Mouse (Mus musculus) heart, postnatal 0 days (tissue): ENCODE measurements at regions not wholly inside any gene's neighbourhood (a gene's known extent, or its start where the extent isn't known, plus 50 kb on each side); places are given as distances from the start of the nearest gene placed in this dataset.

Experiments
- ATAC-seq: fragments of 200-750 bp; cut with Nextera tagmentation; 2 replicates; pipeline ENCODE4 v1.8.0; 2017; ENCODE audit warnings: low read depth, moderate number of reproducible peaks, moderate library complexity; ENCODE audit not compliant: insufficient read depth
- DNase-seq: peaks from one replicate; pipeline ENCODE4 v3.0.0-alpha.2; 2016; ENCODE audit warnings: low spot score
- H3K27ac ChIP-seq: fragments of 300-500 bp; sonication (generic); 2 replicates; pipeline ENCODE4 v1.5.1; 2014; ENCODE audit warnings: low read depth, mild to moderate bottlenecking
- H3K27me3 ChIP-seq: fragments of 300-500 bp; sonication (generic); 2 replicates; pipeline ENCODE4 v1.6.1; 2014; ENCODE audit warnings: low read length, mixed read lengths; ENCODE audit not compliant: control insufficient read depth, insufficient read depth
- H3K36me3 ChIP-seq: fragments of 300-500 bp; sonication (generic); replicated peaks from 2 replicates; pipeline ENCODE4 v1.6.1; 2014; ENCODE audit warnings: low read length, mixed read lengths; ENCODE audit not compliant: control insufficient read depth, insufficient read depth
- H3K4me1 ChIP-seq: fragments of 300-500 bp; sonication (generic); 2 replicates; pipeline ENCODE4 v1.6.1; 2014; ENCODE audit warnings: antibody characterized with exemption; ENCODE audit not compliant: control insufficient read depth, insufficient read depth
- H3K4me2 ChIP-seq: fragments of 300-500 bp; sonication (generic); 2 replicates; pipeline ENCODE4 v1.6.1; 2014; ENCODE audit warnings: low read depth, mild to moderate bottlenecking, low read length, moderate library complexity
- H3K4me3 ChIP-seq: fragments of 300-500 bp; sonication (generic); 2 replicates; pipeline ENCODE4 v1.5.1; 2014; ENCODE audit warnings: low read depth, low read length
- H3K9ac ChIP-seq: fragments of 300-500 bp; sonication (generic); replicated peaks from 2 replicates; pipeline ENCODE4 v1.6.1; 2014; ENCODE audit warnings: low read depth, low read length, mixed read lengths
- H3K9me3 ChIP-seq: fragments of 300-500 bp; sonication (generic); replicated peaks from 2 replicates; pipeline ENCODE4 v1.6.1; 2016; ENCODE audit warnings: low read length; ENCODE audit not compliant: control insufficient read depth
- CTCF ChIP-seq: IDR thresholded peaks from 2 replicates; pipeline ENCODE4 v1.5.1; 2016; ENCODE audit warnings: antibody characterized with exemption, control low read depth, low read depth
- EP300 ChIP-seq: IDR thresholded peaks from 2 replicates; pipeline ENCODE4 v1.6.1; 2016; ENCODE audit warnings: antibody characterized with exemption, low read depth
- WGBS: fragments of 180-500 bp; shearing (Covaris S2); extraction: QIAGEN DNeasy Blood & Tissue Kit; methylation state at CpG from one replicate; pipeline ENCODE4 v1.1.7; 2014; 5-methylcytosine and 5-hydroxymethylcytosine counted together
- microRNA counts: library from miRNA; unstranded; fragments of <30 nt; microRNA quantifications from one replicate; lab custom pipeline; 2015
- microRNA-seq: library from miRNA; unstranded; fragments of <30 nt; microRNA quantifications from one replicate; pipeline ENCODE4, GENCODE M21; 2016

DNA sequence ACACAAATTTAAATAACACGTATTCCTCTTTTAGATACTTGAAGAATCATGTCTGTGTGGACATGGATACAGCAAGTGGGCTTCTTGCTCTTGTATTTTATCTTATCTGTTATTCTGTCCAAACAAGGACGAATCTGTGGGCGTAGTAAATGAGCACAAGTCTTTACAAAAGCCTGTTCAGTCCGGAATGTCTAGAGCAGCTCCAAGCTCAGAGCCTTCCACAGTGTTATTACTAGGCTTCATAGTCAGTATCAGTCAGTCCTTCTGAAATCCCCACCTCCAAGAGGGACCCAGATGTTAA, 52.2 kb upstream of the Nfe2l3 start:
- H3K9me3 ChIP-seq: no peaks in the 10 kb centered on the region
- DNase-seq (no peak), ATAC-seq (no peak)
- no peaks in the 10 kb centered on the region for H3K27me3 ChIP-seq
- no peak overlapping the region for H3K27ac ChIP-seq
- no peak overlapping the region for H3K9ac ChIP-seq
- no peak for TF ChIP-seq CTCF
- TF ChIP-seq EP300: no peak
- H3K4me1 ChIP-seq: peaks cover 5% of the 10 kb centered on the region; the same call in 1 of the 2 replicates
- H3K4me2 ChIP-seq: no peak overlapping the region; the same call in 1 of the 2 replicates
- H3K36me3 ChIP-seq: no peaks in the 10 kb centered on the region
- H3K4me3 ChIP-seq: 0 out of 2 replicates have a peak overlapping the region, but pooled peaks have one; percentile 34
- WGBS: 78% methylated on average over 4 of the region's 4 CpGs

DNA sequence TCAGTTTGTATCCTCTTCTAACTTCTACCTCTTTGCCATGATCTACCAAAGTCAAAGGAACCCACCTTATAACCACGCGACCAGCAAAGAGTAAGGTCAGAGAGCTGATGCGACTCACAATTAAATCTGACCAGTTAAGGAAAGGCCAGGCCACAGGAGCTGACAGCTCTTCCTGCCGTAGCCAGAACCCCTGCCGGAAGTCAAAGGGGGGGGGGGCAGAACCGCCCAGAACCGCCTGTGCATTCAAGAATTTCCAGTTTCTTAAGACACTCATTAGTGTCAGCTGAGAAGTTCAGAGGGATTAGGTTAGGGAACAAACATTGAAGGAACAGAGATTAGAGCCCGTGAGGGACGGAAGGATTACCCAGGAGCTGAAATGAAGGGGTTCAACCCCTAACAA, 51.0 kb upstream of the Nfe2l3 start:
- no peak for TF ChIP-seq EP300
- TF ChIP-seq CTCF: no peak
- no peaks in the 10 kb centered on the region for H3K9me3 ChIP-seq
- DNase-seq (no peak), ATAC-seq (no peak)
- no peak overlapping the region for H3K27ac ChIP-seq
- 52% methylated on average over 9 of the region's 9 CpGs for WGBS
- no peak overlapping the region for H3K4me2 ChIP-seq
- H3K36me3 ChIP-seq: no peaks in the 10 kb centered on the region
- no peaks in the 10 kb centered on the region for H3K27me3 ChIP-seq
- H3K4me1 ChIP-seq: peaks cover 5% of the 10 kb centered on the region; the same call in 1 of the 2 replicates
- H3K4me3 ChIP-seq: no peak overlapping the region
- H3K9ac ChIP-seq: no peak overlapping the region

MicroRNA genes in the stretch of these regions (microRNA counts, 519-probe panel; counts per million panel counts)
- 8,433 counts per million, percentile 94 among the panel's probes with 10 or more counts for microRNA mmu-miR-148a (lab: Ali Mortazavi, UCI)

Small RNA genes in the stretch of these regions (microRNA-seq; reads per million reads assigned to microRNA genes)
- 2,462 reads per million, percentile 88 among the genes with 10 or more reads in this experiment for gene Mir148a
